Mouse (Mus musculus): ENCODE measurements around the gene Apold1.

GRCm38 (mm10) chr6:134994031-134994651 lies 12.6 kb downstream of the Apold1 start:
- TF ChIP-seq CTCF (IDR thresholded peaks at IDR 0.05; ENCODE audit: borderline replicate concordance, extremely low read depth, insufficient read depth, insufficient read length): no peak
- TF ChIP-seq POLR2A (IDR thresholded peaks at IDR 0.05; ENCODE audit: borderline replicate concordance, extremely low read depth, insufficient read depth, insufficient read length, poor library complexity, severe bottlenecking): no peak

Data from brain, embryonic 14.5 days (tissue).